Mouse (Mus musculus) lung, postnatal 0 days (tissue): ENCODE results near the gene Rpn2.

Source experiments
- CTCF ChIP-seq: IDR thresholded peaks from 2 replicates; pipeline ENCODE4 v1.5.1; 2016; ENCODE audit warnings: antibody characterized with exemption, mild to moderate bottlenecking
- EP300 ChIP-seq: IDR thresholded peaks from 2 replicates; pipeline ENCODE4 v1.6.1; 2016; ENCODE audit warnings: antibody characterized with exemption, mild to moderate bottlenecking, control low read depth

DNA sequence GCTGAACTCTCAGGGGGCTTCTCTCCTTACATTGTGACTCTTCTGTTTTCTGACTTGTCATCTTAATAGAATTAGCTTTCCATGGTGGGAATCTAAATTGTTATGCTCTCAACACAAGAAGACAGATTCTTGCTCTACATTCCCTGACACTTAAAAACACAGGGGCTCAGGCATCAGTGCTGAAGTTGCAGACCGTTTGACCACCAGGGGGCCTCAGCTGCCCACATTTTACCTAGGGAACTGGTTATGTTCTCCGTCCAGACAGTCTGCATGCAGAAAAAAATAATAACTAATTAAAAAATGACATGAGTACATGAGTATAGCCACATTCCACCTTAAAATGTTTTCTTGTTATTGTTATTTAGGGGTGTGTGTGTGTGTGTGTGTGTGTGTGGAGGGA lies 13.3 kb downstream of the Rpn2 start:
- TF ChIP-seq CTCF = peak; percentile 89
- TF ChIP-seq EP300 = no peak
